Mouse (Mus musculus): ENCODE measurements around the gene 1810055G02Rik. TPM values are rescaled to one million over a fixed set of nuclear protein-coding genes. Genes with fewer than 3 reads are reported as not detected.

The 1810055G02Rik gene
- polyA plus RNA-seq, 1 experiment from 2014 or later = 30.1 TPM

DNA sequence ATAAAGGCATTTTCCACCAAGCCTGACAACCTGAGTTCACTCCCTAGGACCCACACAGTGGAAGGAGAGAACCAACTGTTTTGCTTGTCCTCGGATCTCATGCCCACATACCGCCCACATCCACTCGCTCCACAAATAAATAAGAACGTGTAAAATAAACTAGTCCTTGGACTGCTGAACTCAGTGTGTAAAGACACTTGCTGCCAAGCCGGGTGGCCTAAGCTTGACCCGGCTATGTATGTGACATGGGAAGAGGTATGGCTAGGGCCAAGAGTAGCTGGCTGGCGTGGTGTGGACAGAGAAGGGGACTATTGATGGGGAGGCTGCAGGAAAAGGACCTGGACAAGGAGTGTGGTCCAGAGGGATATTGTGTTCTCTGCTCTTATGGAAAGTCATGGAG lies 10.1 kb upstream of the 1810055G02Rik start:
- H3K27ac ChIP-seq = no peak overlapping the region
- no peaks in the 10 kb centered on the region for H3K36me3 ChIP-seq
- H3K4me2 ChIP-seq (replicated peaks) = no peak overlapping the region
- H3K4me3 ChIP-seq (replicated peaks) = no peak overlapping the region
- no peak overlapping the region for H3K9ac ChIP-seq (replicated peaks)
- no peak for ATAC-seq
- no peaks in the 10 kb centered on the region for H3K9me3 ChIP-seq
- WGBS = 89% methylated on average over 7 of the region's 7 CpGs
- H3K27me3 ChIP-seq = no peaks in the 10 kb centered on the region
- H3K4me1 ChIP-seq (replicated peaks) = no peaks in the 10 kb centered on the region

GRCm38 (mm10) chr19:3699508-3700438 lies 8.3 kb upstream of the 1810055G02Rik start:
- no peaks in the 10 kb centered on the region for H3K36me3 ChIP-seq
- H3K27me3 ChIP-seq = no peaks in the 10 kb centered on the region
- no peak overlapping the region for H3K4me2 ChIP-seq (replicated peaks)
- WGBS = 37% methylated on average over 6 of the region's 6 CpGs
- H3K27ac ChIP-seq = no peak overlapping the region
- no peaks in the 10 kb centered on the region for H3K9me3 ChIP-seq
- no peaks in the 10 kb centered on the region for H3K4me1 ChIP-seq (replicated peaks)
- ATAC-seq = peak; percentile 66
- H3K4me3 ChIP-seq (replicated peaks) = no peak overlapping the region
- no peak overlapping the region for H3K9ac ChIP-seq (replicated peaks)

DNA sequence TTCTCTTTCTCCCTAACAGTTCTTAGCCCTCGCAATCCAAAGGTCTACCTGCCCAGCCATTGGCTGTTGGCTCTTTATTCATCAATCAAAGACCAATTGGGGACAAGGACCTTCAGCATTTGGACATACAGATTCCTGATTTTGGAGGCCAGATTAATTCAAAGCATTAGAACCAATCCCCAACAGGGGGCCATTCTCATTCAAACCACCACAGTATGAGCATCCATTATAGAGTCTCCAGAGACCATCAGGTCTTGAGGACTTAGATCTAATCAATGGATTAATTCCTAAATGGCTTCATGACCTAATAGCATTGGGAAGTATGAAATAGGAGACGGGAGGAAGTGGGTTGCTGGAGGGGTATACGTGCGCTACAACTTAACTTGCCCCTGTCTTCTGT lies 5.6 kb upstream of the 1810055G02Rik start:
- Histone ChIP-seq H3K27me3 (no peaks in the 10 kb centered on the region), H3K4me2 (replicated peaks) (no peak overlapping the region), H3K27ac (no peak overlapping the region), H3K36me3 (no peaks in the 10 kb centered on the region), H3K9ac (replicated peaks) (no peak overlapping the region), H3K4me1 (replicated peaks) (peaks cover 2% of the 10 kb centered on the region), H3K4me3 (replicated peaks) (no peak overlapping the region), H3K9me3 (no peaks in the 10 kb centered on the region)
- ATAC-seq = no peak
- 86% methylated on average over 4 of the region's 4 CpGs for WGBS

DNA sequence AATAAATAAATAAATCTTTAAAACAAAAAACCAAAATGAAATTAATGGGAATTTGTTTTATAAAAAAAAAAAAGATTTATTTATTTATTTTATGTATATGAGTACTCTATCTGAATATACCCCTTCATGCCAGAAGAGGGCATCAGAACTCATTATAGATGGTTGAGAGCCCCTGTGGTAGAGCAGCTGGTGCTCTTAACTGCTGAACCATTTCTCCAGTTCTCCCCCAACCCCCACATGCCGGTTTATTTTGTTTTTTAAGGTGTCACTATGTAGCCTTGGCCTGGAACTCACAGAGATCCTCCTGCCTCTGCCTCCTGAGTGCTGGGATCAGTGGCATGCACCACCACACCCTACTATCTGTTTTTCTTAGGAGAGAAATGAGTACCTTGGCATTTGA lies 1.8 kb upstream of the 1810055G02Rik start:
- 54% methylated on average over 1 of the region's 1 CpGs for WGBS
- Histone ChIP-seq H3K9ac (replicated peaks) (no peak overlapping the region), H3K4me3 (replicated peaks) (no peak overlapping the region), H3K4me2 (replicated peaks) (no peak overlapping the region), H3K27me3 (no peaks in the 10 kb centered on the region), H3K36me3 (peaks cover 4% of the 10 kb centered on the region; the same call in 1 of the 2 replicates), H3K9me3 (no peaks in the 10 kb centered on the region), H3K4me1 (replicated peaks) (peaks cover 26% of the 10 kb centered on the region), H3K27ac (no peak overlapping the region)
- ATAC-seq = no peak

- Histone ChIP-seq H3K4me2 (replicated peaks) (peak overlapping the region; percentile 81), H3K4me1 (replicated peaks) (peaks cover 26% of the 10 kb centered on the region), H3K4me3 (replicated peaks) (peak overlapping the region; percentile 85), H3K27ac (peak overlapping the region; percentile 93), H3K9me3 (no peaks in the 10 kb centered on the region), H3K9ac (replicated peaks) (peak overlapping the region; percentile 54), H3K27me3 (no peaks in the 10 kb centered on the region), H3K36me3 (peaks cover 9% of the 10 kb centered on the region; the same call in 1 of the 2 replicates)
- no peak for ATAC-seq
- WGBS = 38% methylated on average over 10 of the region's 10 CpGs
These were observed 540 bp upstream of the 1810055G02Rik start for GRCm38 (mm10) chr19:3707553-3707952.

GRCm38 (mm10) chr19:3709013-3709787 lies 1.1 kb downstream of the 1810055G02Rik start:
- Histone ChIP-seq H3K27ac (no peak overlapping the region), H3K27me3 (no peaks in the 10 kb centered on the region), H3K4me2 (replicated peaks) (peak overlapping the region; percentile 81), H3K9me3 (no peaks in the 10 kb centered on the region), H3K4me1 (replicated peaks) (peaks cover 26% of the 10 kb centered on the region), H3K9ac (replicated peaks) (peak overlapping the region; percentile 85), H3K4me3 (replicated peaks) (peak overlapping the region; percentile 85), H3K36me3 (peaks cover 11% of the 10 kb centered on the region; the same call in 1 of the 2 replicates)
- no peak for ATAC-seq
- WGBS = 47% methylated on average over 10 of the region's 10 CpGs

DNA sequence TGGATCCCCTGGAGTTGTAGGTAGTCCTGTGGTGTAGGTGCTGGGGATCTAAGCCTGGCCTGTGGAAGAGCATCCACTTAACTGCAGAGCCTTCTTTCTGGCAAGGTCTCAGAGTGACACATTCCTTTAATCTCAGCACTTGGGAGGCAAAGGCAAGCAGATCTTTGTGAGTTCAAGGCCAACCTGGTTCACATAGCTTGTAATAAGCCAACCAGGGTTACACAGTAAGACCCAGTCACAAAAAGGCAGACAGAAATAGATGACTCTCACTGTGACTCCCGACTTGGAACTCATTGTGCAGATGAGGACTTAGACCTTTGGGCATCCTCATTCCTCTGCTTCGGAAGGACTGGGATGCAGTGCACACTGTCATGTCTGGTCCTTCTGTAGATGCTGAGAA lies 2.3 kb downstream of the 1810055G02Rik start:
- no peak for ATAC-seq
- H3K4me1 ChIP-seq (replicated peaks) = peaks cover 26% of the 10 kb centered on the region
- peaks cover 21% of the 10 kb centered on the region for H3K36me3 ChIP-seq
- H3K9ac ChIP-seq (replicated peaks) = no peak overlapping the region
- H3K4me2 ChIP-seq (replicated peaks) = no peak overlapping the region
- 91% methylated on average over 2 of the region's 2 CpGs for WGBS
- no peaks in the 10 kb centered on the region for H3K9me3 ChIP-seq
- H3K4me3 ChIP-seq (replicated peaks) = no peak overlapping the region
- H3K27me3 ChIP-seq = no peaks in the 10 kb centered on the region
- H3K27ac ChIP-seq = no peak overlapping the region

GRCm38 (mm10) chr19:3714381-3714780 lies 6.3 kb downstream of the 1810055G02Rik start:
- ATAC-seq = no peak

GRCm38 (mm10) chr19:3718481-3719361 lies 10.6 kb downstream of the 1810055G02Rik start:
- peak overlapping the region; percentile 68 for H3K4me2 ChIP-seq (replicated peaks)
- peak; percentile 85 for ATAC-seq
- H3K36me3 ChIP-seq = peaks cover 44% of the 10 kb centered on the region
- WGBS = 43% methylated on average over 19 of the region's 19 CpGs
- peaks cover 14% of the 10 kb centered on the region for H3K4me1 ChIP-seq (replicated peaks)
- peak overlapping the region; percentile 32; the same call in 1 of the 2 replicates for H3K9ac ChIP-seq (replicated peaks)
- H3K27ac ChIP-seq = no peak overlapping the region
- peaks cover 5% of the 10 kb centered on the region; the same call in 1 of the 2 replicates for H3K9me3 ChIP-seq
- peak overlapping the region; percentile 37 for H3K4me3 ChIP-seq (replicated peaks)
- no peaks in the 10 kb centered on the region for H3K27me3 ChIP-seq

More at GRCm38 (mm10) chr19:3714381-3714780, 6.3 kb downstream of the 1810055G02Rik start:
- Histone ChIP-seq H3K36me3 (peaks cover 54% of the 10 kb centered on the region), H3K27me3 (no peaks in the 10 kb centered on the region), H3K4me2 (replicated peaks) (no peak overlapping the region), H3K9ac (replicated peaks) (no peak overlapping the region), H3K27ac (no peak overlapping the region), H3K4me1 (replicated peaks) (peaks cover 19% of the 10 kb centered on the region), H3K4me3 (replicated peaks) (no peak overlapping the region), H3K9me3 (no peaks in the 10 kb centered on the region)
- WGBS = 92% methylated on average over 6 of the region's 6 CpGs

DNA sequence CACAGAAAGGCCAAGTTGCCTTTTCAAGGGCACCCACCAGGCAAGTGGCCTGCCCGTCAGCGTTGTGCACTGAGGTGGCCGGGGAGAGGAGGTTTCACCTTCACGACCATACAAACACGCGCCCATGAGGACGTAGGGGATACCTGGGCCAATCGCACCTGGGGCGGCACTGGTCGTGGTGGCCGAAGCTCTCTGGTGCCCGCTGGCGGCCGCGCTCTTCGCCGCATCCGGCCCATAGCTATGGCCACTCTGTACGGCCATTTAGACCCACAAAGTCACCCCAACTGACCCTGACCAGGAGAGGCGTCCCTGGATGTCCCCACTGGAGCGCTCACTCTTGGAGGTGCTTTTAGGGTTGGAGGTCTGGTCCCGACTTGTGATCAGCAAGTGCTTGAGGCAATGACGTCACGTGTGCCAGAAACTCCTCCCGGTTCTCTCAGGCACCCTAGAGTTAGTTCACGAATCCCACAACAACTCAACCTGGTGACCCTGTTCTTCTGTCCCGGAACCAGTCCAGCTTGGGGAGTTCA lies 11.3 kb downstream of the 1810055G02Rik start:
- peak overlapping the region; percentile 32; the same call in 1 of the 2 replicates for H3K9ac ChIP-seq (replicated peaks)
- 1% methylated on average over 27 of the region's 27 CpGs for WGBS
- no peak overlapping the region for H3K27ac ChIP-seq

GRCm38 (mm10) chr19:3723170-3723569 lies 15.1 kb downstream of the 1810055G02Rik start:
- WGBS = 92% methylated on average over 9 of the region's 9 CpGs
- H3K9me3 ChIP-seq = peaks cover 5% of the 10 kb centered on the region; the same call in 1 of the 2 replicates
- ATAC-seq = no peak
- H3K4me1 ChIP-seq (replicated peaks) = peaks cover 14% of the 10 kb centered on the region
- no peak overlapping the region for H3K9ac ChIP-seq (replicated peaks)
- H3K27ac ChIP-seq = no peak overlapping the region
- H3K4me3 ChIP-seq (replicated peaks) = no peak overlapping the region
- peaks cover 5% of the 10 kb centered on the region for H3K36me3 ChIP-seq
- no peak overlapping the region for H3K4me2 ChIP-seq (replicated peaks)
- no peaks in the 10 kb centered on the region for H3K27me3 ChIP-seq

More for the DNA sequence above, 11.3 kb downstream of the 1810055G02Rik start:
- Histone ChIP-seq H3K36me3 (peaks cover 41% of the 10 kb centered on the region), H3K9me3 (peaks cover 5% of the 10 kb centered on the region; the same call in 1 of the 2 replicates), H3K4me1 (replicated peaks) (peaks cover 14% of the 10 kb centered on the region), H3K4me3 (replicated peaks) (peak overlapping the region; percentile 37), H3K4me2 (replicated peaks) (peak overlapping the region; percentile 68), H3K27me3 (no peaks in the 10 kb centered on the region)
- ATAC-seq = peak; percentile 75
